Mouse (Mus musculus) spleen, postnatal 36 days (tissue): ENCODE data around the gene Vangl1.
"Not testable (repeated sequence)": the region's sequence is repeated elsewhere in the genome, so short reads cannot be mapped to it uniquely, and the experiment has no call there.

ENCODE experiments used
- DNase-seq, 2 experiments: peaks; one replicate each; pipeline ENCODE4 v3.0.0; 2022; ENCODE audit warnings: low spot score in 2 of 2, mixed read lengths in 1 of 2

Gene Vangl1

GRCm38 (mm10) chr3:102169197-102169905 lies 35.1 kb downstream of the Vangl1 start:
- peak; percentile 39 to 62 for DNase-seq

GRCm38 (mm10) chr3:102167555-102168210 lies 36.8 kb downstream of the Vangl1 start:
- no peak for DNase-seq

GRCm38 (mm10) chr3:102166794-102167193 lies 37.7 kb downstream of the Vangl1 start:
- DNase-seq, result no peak

DNA sequence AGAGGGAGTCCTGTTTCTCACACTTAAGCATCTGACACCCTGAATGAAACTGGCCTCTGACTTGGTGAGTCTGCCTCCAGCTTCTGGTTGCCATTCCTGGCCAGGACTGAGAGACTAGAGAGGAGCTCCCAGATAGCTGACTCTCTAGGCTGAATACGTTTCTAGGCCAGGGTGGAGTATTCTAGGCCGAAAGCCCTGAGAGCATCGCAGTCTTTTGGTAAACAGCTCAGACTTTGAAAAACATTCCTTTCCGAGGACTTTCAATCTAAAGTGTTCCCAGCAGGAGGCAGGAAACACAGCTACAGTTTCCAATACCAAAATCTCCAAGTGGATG lies 38.2 kb downstream of the Vangl1 start:
- peak in 1 of 2 experiments; percentile 13 for DNase-seq

- DNase-seq, result peak; percentile 68 to 88
These were observed 38.8 kb downstream of the Vangl1 start for GRCm38 (mm10) chr3:102165536-102166286.

- DNase-seq, result no peak
These were observed 39.6 kb downstream of the Vangl1 start for GRCm38 (mm10) chr3:102164911-102165310.

DNA sequence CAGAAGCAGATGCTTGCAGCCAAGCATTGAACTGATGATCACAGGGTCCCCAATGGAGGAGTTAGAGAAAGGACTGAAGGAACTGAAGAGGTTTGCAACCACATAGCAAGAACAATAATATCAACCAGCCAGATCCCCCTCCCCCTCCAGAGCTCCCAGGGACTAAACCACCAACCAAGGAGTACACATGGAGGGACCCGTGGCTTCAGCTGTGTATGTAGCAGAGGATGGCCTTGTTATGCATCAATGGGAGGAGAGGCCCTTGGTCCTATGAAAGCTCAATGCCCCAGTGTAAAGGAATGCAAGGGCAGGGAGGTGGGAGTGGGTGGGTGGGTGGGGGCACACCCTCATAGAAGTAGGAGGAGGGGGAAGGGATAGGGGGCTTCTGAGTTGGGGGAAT lies 40.6 kb downstream of the Vangl1 start:
- DNase-seq, result not testable (repeated sequence)

DNA sequence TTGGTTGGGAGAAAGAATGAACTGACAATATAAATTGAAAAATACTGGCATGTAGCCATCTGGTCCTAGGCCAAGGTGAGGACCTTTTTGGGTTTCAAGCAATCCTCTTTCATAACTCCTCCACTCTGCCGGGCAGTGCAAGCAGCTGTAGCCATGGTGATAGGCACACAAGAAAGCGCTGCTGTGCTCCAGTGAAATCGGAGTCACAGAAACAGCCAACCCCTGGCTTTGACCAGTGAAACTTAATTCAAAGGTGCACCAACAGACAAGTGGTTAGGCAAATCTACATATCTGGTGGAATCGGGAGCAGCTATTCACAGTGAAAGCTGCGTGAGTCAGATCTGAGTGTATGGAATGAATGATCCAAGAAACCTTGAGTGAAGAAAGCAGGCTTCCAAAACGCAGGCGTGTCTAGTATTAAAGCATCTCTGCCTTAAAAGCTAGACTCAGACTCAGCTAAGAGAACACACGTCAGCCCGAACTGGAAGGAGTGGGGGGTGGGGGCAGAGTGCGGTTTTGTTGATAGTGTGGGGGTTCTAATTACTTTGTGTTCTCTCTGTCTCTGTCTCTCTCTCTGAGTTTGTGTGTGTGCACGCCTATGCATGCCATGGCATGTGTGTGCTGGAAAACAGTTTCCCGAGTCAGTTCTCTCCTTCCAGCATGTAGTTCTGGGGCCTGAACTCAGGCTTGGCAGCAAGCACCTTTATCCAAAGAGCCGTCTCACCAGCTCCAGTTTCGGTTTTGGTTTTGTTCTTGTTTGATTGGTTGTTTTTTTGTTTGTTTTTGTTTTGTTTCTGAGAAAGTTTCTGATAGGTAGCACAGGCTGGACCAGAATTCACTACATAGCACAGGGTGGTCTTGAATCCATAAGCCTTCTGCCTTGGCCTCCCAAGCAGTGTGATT lies 44.8 kb downstream of the Vangl1 start:
- no peak for DNase-seq

GRCm38 (mm10) chr3:102158759-102159422 lies 45.6 kb downstream of the Vangl1 start:
- DNase-seq, result no peak

- no peak for DNase-seq
These were observed 46.8 kb downstream of the Vangl1 start for GRCm38 (mm10) chr3:102157652-102158051.

DNA sequence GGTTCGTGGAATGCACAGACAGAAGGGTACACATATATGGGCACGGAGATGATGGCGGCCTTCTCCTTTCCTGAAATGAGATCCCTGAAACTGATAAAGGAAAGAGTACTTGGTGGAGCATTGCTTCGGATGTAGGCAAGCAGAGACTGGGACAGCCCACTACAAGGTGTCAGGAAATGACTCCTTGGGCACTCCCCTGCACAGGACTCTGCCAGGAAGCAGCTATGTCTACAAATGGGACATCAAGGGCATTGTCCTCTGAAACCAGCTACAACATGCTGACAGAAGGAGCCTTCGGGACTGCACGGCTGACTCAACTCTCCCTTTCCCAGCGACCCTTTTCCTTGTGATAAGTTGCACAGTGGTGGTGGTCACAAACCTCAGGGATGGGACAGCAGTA lies 47.8 kb downstream of the Vangl1 start:
- no peak for DNase-seq

DNA sequence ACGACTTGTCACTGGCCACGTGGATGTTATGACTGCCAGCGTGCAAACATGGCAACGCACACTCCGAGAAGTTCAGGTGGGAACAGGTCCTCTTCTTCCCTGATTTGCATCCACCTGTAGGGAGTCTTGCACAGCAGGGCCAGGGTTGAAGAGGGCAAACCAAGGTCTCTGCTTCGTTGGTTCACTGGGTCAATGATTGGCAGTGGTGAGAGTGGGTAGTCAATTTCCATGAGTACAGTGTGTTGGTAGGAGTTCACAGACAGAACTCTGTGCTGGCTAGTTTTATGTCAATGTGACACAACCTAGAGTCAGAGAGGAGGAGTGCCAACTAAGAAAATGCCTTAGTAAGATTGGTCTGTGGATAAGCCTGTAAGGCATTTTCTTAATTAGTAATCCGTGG lies 50.4 kb downstream of the Vangl1 start:
- no peak for DNase-seq

GRCm38 (mm10) chr3:102152872-102153271 lies 51.6 kb downstream of the Vangl1 start:
- no peak for DNase-seq

- DNase-seq, result no peak
These were observed 52.0 kb downstream of the Vangl1 start for GRCm38 (mm10) chr3:102152471-102152870.

DNA sequence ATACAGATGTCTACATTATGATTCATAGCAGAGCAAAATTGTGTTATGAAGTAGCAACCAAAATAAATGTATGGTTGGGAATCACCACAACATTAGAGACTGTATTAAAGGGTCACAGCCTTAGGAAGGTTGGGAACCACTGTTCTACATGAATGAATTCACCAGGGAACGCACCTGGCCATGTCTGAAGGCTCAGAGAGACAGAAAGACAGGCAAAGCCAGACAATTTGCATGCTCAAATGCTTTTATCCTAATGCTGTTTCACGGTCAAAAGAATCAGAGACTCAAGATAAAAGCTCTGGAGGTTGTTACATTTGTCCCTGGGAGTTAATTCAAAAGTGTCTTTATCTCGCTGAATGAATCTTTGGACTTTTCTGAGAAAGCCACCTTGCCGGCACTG lies 52.6 kb downstream of the Vangl1 start:
- DNase-seq, result no peak

DNA sequence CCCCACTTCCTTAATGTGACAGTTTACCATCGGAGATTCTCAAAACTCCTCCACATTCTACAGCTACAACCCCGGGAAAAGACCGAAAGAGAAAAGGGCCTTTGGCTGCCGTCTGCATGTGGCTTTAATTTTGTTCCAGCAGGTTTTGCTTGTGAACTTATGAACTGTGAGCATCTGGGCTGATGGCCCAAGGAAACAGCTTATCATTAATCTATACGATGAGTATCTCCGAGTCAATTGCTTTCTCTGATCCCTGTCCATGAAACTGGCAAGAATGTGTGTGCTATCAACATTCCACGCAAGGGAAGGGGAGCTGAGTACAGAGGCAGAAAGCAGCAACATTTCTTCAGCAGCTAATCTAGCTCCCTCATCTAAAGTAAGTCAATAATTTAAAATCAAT lies 54.6 kb downstream of the Vangl1 start:
- no peak for DNase-seq

DNA sequence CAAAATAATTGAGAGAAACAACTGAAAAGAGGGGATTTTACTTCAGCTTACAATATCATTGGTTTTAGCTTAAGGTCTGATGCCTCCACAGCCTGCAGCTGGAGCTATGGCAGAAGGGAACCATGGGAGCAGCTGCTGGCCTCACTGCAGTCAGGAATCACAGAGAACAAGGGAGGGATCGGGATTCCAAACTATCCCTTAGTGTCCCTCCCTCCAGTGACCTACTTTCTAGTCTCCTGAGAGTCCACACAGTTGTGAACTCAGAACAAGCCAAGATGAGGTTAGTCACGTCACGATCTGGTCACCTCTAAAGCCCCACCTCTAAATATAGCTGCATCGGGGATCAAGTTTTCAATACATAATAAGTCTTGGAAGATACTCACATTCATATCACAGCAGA lies 57.3 kb downstream of the Vangl1 start:
- DNase-seq, result no peak

DNA sequence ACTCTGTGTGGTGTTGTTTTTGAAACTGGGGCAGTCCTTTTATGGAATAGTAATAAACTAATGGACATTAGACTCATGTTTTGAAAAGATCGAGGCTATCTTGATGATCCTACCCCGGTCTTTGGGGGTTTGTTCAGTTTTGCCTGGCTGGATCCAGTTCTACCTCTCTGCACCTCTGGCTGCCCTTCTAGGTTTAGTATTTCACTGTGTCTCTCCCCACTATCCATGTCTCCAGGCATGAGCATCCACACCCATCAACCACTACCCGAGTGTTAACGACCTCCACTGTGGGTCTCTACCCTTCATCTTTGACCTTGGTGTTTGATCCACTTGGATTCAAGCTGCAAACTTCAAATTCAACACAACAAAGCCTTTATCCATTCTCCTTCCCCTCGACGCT lies 58.1 kb downstream of the Vangl1 start:
- no peak for DNase-seq

GRCm38 (mm10) chr3:102145645-102146386 lies 58.7 kb downstream of the Vangl1 start:
- peak in 1 of 2 experiments; percentile 17 for DNase-seq

- DNase-seq, result peak; percentile 22 to 45
These were observed 60.1 kb downstream of the Vangl1 start for GRCm38 (mm10) chr3:102144401-102144800.
